Mouse (Mus musculus) cerebellum, postnatal 25 days (tissue): ENCODE results near the gene Dnah7a.
"Not testable (repeated sequence)": the region's sequence is repeated elsewhere in the genome, so short reads cannot be mapped to it uniquely, and the experiment has no call there.

Experiments
- DNase-seq, 2 experiments: peaks; one replicate each; pipeline ENCODE4 v3.0.0; 2021; ENCODE audit warnings: mixed read lengths in 2 of 2

Dnah7a gene

GRCm38 (mm10) chr1:53706431-53707361 is at the start of gene Dnah7a:
Dnah7a (minus strand) TSS chr1:53706784.
- DNase-seq, result peak; percentile 38 to 40

GRCm38 (mm10) chr1:53753501-53753900 is 46.9 kb upstream of the Dnah7a start:
- not testable (repeated sequence) for DNase-seq

GRCm38 (mm10) chr1:53751144-53751543 is 44.6 kb upstream of the Dnah7a start:
- DNase-seq, result no peak

GRCm38 (mm10) chr1:53750697-53751096 is 44.1 kb upstream of the Dnah7a start:
- not testable (repeated sequence) for DNase-seq

GRCm38 (mm10) chr1:53749881-53750385 is 43.3 kb upstream of the Dnah7a start:
- DNase-seq, result not testable (repeated sequence)

- no peak for DNase-seq
These were observed 42.0 kb upstream of the Dnah7a start for GRCm38 (mm10) chr1:53748571-53748970.

GRCm38 (mm10) chr1:53746001-53746400 is 39.4 kb upstream of the Dnah7a start:
- no peak for DNase-seq

GRCm38 (mm10) chr1:53741742-53742458 is 35.3 kb upstream of the Dnah7a start:
- no peak for DNase-seq

GRCm38 (mm10) chr1:53740777-53741336 is 34.3 kb upstream of the Dnah7a start:
- no peak for DNase-seq

GRCm38 (mm10) chr1:53740077-53740776 is 33.6 kb upstream of the Dnah7a start:
- DNase-seq, result not testable (repeated sequence)

GRCm38 (mm10) chr1:53736583-53736982 is 30.0 kb upstream of the Dnah7a start:
- no peak for DNase-seq

- no peak for DNase-seq
These were observed 22.1 kb upstream of the Dnah7a start for GRCm38 (mm10) chr1:53728489-53729225.

GRCm38 (mm10) chr1:53726883-53727282 is 20.3 kb upstream of the Dnah7a start:
- DNase-seq, result no peak

- DNase-seq, result no peak
These were observed 14.8 kb upstream of the Dnah7a start for GRCm38 (mm10) chr1:53721353-53721752.

- DNase-seq, result no peak
These were observed 14.2 kb upstream of the Dnah7a start for GRCm38 (mm10) chr1:53720601-53721351.

GRCm38 (mm10) chr1:53715966-53716515 is 9.5 kb upstream of the Dnah7a start:
- DNase-seq, result no peak

GRCm38 (mm10) chr1:53715446-53715845 is 8.9 kb upstream of the Dnah7a start:
- no peak for DNase-seq

GRCm38 (mm10) chr1:53713383-53713782 is 6.8 kb upstream of the Dnah7a start:
- DNase-seq, result not testable (repeated sequence)

- no peak for DNase-seq
These were observed 4.5 kb upstream of the Dnah7a start for GRCm38 (mm10) chr1:53711069-53711468.

GRCm38 (mm10) chr1:53709602-53710001 is 3.0 kb upstream of the Dnah7a start:
- not testable (repeated sequence) for DNase-seq

- no peak for DNase-seq
These were observed 2.4 kb downstream of the Dnah7a start for GRCm38 (mm10) chr1:53704164-53704563.
